Mouse (Mus musculus) erythroblast, adult 5-6 weeks (primary cell): ENCODE data around the gene Mycn. TPM values are rescaled to one million over a fixed set of nuclear protein-coding genes. Genes with fewer than 3 reads are reported as not detected.

Source experiments
- ATAC-seq: replicated peaks from 2 replicates; pipeline ENCODE4 v1.8.0; 2016; ENCODE audit warnings: moderate number of reproducible peaks, mild to moderate bottlenecking, moderate TSS enrichment, inconsistent platforms; ENCODE audit not compliant: poor library complexity, low FRiP score, severe bottlenecking
- total RNA-seq, 2 experiments: library from RNA; stranded (forward) in 1 of 2; stranded (reverse) in 1 of 2; fragments of 150-400 nt in 1 of 2; fragments of 200-764, 138-1000 nt in 1 of 2; gene quantifications; 2 replicates each; pipeline versions ENCODE4 v1.2.3 to v1.2.4; 2015 to 2017; ENCODE audit warnings: low replicate concordance in 2 of 2

Mycn gene
- not detected in 2 replicates for total RNA-seq (2015; ENCODE audit: low replicate concordance)
- total RNA-seq (2017; ENCODE audit: low replicate concordance), result 0.56 TPM in 1 of 2 replicates, not detected in the other

- no peak for ATAC-seq
Observed at GRCm38 (mm10) chr12:12941661-12942363, at the start of gene Mycn. Mycn (minus strand) TSS chr12:12941914.

DNA sequence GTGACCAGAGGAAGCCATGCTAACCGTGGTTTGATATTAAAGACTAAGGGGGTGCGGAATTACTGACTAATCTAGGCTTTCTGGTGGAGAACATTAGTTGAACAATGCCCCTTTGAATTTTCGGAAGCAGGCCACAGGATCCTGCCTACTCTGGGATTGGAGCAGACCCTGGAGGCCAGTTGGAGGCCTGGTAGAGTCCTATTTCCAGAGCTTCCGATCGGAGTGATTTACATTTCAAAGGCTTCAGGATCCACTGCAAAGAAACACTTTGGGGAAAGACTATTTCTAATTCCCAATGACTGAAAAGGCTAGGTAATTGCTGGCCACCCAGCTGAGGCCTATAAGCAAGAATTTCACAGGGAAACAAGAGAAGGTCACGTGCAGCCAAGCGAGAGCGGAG, 45.7 kb upstream of the Mycn start:
- no peak for ATAC-seq

DNA sequence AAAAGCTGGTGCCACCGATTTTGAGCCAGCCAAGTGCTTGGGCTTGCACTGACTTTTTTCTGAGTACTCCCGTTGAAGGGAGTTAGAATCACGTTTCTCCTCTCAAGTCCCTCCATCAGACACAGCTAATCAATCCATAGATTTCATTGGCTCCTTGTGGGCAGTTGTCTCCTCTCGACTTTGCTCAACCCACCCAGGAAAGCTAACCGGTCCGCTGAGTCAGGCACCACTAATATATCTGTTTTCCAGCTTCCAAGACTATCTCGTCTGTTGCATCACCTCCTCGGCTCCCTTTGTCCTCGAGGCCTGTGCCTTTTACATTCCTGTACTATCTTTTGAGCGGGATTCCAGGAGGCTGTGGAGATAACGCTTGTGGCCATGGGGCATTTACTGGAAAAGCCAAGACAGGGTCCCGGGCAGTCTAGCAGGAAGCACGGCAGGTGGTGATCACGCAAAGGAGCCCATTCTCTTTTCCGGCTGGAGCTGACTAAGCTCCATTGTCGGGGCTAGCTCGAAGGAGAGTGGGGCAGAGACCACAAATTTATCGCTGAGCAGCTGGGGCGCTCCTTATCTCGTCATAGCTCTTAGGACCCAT, 45.0 kb upstream of the Mycn start:
- no peak for ATAC-seq

DNA sequence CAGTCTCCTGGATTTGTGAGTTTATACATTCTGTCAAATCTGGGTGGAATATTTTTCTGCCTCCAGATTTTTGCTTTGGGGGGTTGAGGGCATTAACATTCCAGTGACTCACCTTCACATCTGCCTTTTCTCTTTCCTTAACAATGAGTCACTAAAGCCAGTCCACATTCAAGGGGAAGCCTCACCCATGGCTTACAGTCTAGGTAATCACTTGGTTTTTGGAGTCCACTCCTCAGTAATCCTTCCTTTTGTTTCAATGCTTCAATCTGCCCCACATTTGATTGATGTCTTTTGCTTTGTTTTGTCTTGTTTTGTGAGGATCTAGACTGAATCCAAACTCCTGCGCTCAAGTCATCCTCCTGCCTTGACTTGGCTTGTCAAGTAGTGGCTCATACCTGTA, 41.3 kb upstream of the Mycn start:
- no peak for ATAC-seq

DNA sequence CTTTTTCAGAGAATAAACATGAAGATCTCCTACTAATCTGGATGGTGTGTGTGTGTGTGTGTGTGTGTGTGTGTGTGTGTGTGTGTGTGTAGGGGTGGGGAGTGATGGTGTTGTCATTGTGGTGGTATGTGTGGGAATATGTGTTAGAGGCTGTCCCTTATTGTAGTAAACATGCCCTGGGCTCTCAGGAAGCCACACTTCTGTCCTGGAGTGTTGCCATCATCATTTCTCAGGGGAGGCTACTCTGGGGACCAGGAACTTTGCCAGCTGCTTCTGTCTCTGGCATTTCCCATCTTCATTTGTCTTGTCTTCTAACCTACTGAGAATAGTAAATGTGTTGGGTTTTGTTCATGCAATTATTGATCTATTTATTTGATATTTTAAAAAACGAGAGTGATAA, 33.7 kb upstream of the Mycn start:
- no peak for ATAC-seq

DNA sequence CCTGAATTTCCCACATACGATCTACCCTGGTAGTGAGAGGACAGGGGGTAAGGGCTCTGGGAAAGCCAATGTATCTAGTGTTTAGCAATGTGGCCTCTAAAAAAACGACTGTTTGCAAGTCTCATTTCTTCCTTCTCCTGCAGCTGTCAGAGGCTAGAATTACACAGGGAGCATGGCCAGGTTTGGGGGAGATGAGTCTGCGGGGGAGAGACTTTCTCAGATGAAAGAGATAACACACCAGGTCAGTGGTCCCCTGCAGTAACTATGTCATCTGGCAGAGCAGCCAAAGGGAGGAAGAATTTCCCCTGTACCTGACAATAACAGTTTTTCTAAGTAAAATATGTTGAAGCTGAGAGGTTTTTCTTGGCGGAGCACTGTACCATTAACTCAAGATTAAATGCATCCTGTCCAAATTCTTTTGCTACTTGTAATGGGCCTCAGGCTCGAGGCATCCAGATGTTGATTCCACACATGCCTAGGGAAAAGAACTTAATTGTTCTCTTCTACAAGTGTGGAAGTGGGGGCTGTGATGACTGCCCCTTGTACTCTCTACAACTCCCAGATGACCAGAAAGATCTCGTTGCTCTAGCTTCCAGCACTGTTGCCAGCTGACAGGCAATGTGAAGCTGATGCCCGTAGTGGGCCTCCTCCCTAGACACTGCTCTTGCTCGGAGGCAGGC, 31.2 kb upstream of the Mycn start:
- no peak for ATAC-seq

DNA sequence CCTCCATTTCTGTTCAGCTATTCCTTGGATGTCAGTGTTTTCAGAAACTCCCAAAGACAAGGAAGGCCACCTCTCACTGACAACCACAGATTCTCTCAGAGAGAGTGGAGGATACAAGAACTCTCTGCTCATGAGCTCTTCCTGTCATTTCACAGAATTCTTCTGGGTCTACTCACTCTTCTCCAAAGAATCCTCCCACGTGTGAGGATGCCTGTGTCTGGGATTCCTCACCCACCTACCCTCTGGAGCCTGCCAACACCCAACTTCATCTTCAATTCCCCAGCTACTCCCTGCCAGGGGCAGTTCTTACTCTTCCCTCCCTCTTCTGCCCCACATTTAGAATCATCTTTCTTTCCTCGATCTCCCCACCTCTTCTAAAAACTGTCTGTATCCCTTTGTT, 26.2 kb upstream of the Mycn start:
- ATAC-seq, result no peak

DNA sequence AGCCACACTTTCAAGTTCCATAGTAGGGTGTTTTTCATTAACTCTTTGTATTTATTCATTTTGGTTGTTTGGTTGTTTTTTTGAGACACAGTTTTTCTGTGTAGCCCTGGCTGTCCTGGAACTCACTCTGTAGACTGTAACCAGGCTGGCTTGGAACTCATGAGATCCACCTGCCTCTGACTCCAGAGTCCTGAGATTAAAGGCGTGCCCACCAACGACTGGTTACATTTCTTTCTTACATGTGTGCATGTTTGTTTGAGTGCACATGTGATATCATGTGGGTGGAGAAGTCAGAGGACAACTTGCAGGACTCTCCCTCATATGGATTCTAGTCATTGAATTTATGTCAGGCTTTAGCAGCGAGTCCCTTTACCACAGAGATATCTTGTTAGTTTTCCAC, 23.1 kb upstream of the Mycn start:
- no peak for ATAC-seq

DNA sequence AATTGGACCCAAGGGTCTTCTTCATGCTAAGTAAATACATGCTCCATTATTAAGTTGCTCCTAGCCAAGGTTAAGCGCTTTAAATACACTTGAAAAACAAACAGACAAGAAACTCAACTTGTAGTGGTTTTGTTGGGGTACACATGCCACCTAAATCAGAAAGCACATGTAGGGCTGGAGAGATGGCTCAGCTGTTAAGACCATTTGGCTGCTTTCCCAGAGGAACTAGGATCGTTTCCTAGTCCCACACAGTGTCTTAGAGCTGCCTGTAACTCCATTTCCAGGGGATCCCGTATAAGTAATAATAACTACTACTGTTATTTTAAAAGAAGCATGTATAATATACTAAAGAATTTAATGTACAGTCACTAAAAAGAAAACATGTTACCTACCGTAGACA, 5.9 kb upstream of the Mycn start:
- ATAC-seq, result no peak

- no peak for ATAC-seq
Observed at GRCm38 (mm10) chr12:12943288-12943687, 1.6 kb upstream of the Mycn start.

DNA sequence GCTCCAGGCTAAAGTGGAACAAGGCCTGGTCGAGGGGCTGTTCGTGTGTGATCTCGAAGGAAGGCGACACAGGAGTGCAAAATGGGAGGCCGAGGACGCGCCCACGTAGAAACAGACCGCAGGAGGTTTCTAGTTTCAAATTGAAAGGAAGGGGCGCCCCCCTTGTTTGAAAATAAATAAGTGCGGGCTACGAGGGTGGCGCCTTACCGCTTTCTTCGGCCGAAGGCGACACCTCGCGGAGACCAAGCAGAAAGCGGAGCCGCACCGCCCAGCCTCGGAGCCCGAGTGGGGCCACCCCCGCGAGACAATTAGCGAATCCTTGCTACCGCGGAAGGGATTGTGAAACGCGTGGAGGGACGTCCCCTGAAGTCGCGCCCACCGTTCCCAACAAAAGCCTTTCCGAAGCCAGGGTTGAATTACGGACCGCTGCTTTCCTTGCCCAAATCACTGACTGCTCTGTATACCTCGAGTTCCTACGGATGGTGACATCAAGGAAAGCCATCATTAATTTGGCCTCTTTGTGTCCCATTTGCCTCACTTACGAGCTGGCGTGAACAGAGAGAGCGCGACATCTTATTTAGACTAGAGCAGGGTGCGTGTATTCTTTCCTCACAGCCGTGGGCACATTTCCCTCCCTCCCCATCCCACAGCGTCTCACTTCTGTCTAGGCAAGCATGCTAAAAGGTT, 793 bp upstream of the Mycn start:
- no peak for ATAC-seq

DNA sequence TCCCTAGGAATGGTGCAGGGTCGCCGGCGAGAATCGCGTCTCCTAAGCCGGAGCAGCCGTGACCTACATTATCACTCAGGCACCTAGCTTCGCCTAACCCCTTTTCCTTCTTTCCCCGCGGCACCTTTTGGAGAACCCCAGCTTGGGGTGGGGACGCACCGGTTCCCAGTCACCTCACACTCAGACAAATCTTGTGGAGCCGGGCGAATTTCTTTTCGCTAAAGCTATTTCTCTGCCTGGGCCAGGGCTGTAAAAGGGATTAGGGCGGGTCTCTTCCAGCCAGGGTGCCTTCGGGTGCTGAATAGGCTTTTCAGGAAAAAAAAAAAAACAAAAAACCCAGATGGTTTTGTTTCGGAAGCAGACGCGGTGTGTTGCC, 597 bp downstream of the Mycn start:
- no peak for ATAC-seq

DNA sequence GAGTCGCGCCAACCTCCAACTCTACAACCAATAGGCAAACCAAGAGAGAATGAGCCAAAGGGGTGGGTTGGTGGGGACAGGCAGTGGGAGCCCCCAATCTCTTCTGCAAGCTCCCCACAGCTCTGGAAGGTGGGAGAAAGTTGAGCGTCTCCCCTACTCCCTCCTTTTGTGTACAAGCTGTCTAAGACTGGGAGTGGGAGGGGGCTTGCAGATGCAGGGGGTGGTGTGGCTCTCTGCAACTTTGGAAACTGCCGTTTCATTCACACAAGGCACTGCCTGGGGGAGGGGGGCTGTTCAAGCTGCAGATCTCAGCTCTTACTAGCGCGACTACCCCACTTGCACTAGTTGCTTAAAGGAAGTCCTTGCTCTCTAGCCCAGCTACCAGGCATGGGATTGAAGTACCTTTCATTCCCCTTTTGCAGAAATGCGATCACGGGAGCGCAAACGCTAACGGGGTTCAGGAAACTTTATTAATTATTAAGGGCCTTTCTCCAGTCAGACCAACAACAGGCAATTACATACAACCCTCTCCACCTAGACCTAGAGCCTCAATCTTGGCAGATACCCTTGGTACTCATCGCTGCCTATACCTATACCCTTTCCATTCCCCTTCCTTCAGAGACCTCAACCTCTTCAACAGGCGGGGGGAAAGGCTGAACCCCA, 1.1 kb downstream of the Mycn start:
- no peak for ATAC-seq

DNA sequence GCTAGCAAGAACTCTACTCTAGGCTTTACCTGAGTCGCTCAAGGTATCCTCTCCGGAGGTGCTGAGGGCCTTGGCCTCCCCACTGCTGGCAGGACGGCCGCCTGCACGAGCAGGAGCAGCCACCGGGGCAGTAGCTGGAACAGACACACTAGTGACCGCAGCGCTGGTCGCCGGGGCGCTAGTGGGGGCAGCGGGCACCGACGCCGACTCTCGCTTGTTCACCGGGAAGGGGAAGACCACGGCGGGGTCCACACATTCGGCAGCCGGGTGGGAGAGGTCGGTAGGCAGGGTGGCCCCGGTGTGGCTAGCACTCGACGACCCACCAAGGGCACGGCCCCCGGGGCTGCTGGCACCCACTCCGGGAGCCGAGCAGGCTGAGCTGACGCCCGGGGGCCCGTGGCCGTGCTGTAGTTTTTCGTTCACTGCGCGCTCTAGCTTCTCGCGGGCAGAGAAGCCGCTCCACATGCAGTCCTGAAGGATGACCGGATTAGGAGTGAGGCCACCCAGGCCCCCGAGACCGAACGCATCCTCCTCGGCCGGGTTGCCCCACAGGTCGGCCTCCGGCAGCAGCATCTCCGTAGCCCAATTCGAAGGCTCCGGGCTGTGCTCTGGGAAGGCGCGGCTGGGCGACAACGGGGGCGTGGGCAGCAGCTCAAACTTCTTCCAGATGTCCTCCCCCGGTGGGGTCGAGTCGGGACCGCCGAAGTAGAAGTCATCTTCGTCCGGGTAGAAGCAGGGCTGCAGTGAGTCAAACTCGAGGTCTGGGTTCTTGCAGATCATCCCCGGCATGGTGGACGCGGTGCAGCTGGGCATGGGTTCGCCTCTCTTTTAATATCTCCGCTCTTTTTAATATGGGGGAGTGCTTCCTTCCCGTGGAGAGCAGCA, 1.9 kb downstream of the Mycn start:
- no peak for ATAC-seq

- ATAC-seq, result no peak
Observed at GRCm38 (mm10) chr12:12938850-12939249, 2.9 kb downstream of the Mycn start.

DNA sequence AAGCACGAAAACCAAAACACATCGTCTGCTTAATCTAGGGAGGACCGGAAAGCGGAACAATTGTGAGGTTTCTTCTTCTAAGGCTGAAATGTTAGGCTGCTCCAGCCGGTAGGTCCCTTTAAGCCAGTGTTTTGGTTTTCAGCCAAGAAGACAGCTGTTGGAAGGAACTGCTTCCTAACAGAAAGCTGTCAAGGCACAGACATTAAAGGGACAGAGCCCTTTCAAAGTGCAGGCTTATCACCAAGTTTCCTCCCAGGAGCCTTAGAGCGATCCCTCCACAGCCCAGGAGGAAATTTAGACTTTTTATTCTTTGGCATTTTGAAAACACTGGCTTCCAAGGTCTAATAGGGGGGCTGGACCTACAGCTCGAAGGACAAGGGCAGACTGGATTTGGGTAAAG, 3.4 kb downstream of the Mycn start:
- ATAC-seq, result no peak

- no peak for ATAC-seq
Observed at GRCm38 (mm10) chr12:12937746-12938145, 4.0 kb downstream of the Mycn start.

- ATAC-seq, result no peak
Observed at GRCm38 (mm10) chr12:12937088-12937487, 4.6 kb downstream of the Mycn start.

GRCm38 (mm10) chr12:12932238-12932637, 9.5 kb downstream of the Mycn start:
- ATAC-seq, result no peak
